Mouse (Mus musculus) embryo, embryonic 10 days (tissue): ENCODE results near the gene Tex10.

Experiments used
- DNase-seq: peaks from one replicate; pipeline ENCODE4 v3.0.0-alpha.2; 2015; ENCODE audit warnings: low spot score

Gene Tex10

DNA sequence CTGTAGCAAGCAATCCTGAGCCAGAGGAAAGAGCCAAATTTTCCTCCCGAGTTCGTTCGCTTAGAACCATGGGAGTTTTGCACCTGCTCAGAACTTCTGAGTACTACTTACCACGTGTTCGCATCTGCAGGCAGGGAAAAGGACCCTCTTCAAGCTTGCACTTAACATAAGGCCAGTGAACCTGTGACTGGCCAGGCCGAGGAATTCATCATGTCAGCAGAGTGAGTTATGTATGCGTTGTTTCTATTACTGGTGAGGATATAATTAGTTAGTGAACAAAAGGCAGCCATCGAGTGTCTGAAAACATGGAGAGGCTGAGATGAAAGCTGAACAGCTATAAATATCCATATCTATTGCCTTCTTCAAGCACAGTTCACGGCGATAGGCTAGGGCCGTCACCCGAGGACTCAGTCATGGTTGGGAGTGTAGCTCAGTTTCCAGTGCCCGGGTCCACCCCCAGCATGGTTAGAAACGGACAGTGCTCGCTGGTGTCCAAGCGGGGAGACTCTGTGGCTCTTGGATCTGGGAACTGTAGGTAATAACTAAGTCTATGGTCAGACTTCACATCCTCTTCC is 70.1 kb downstream of the Tex10 start:
- no peak for DNase-seq

DNA sequence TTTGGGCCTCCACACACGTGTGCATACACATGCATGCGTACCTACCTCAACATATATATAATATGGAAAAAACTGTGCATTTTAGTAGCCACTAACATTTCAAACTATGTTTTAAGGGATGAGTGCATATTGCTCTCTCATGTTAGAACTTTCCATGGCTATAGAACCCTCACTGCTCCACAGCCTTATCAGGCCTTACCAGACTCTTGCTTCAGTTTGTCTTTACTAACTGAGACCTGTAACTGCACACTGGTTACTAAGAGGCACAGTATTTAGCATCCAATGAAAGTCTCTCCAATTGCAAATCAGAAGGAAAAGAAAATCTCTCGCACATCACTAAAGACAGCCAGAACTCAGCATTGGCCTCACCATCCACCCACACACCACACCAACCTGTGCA is 76.3 kb downstream of the Tex10 start:
- DNase-seq: no peak

DNA sequence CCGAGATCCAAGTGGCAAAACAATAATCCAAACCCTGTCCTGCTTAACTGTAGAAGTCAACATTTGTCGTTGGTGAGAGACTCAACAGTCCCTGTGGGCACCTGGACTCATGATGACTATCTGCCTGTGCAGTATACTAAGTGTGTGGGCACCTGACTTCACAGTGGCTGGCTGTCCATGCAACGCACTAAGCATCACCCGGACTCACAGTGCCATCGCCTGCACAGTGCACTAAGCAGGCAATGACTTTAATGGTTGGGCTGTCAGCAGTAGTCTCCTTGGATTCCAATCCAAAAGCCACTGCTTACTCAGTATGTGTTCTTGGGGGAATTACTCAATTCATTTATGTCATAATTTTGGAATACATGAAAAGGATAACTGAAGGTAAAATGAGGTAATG is 90.8 kb downstream of the Tex10 start:
- no peak for DNase-seq

DNA sequence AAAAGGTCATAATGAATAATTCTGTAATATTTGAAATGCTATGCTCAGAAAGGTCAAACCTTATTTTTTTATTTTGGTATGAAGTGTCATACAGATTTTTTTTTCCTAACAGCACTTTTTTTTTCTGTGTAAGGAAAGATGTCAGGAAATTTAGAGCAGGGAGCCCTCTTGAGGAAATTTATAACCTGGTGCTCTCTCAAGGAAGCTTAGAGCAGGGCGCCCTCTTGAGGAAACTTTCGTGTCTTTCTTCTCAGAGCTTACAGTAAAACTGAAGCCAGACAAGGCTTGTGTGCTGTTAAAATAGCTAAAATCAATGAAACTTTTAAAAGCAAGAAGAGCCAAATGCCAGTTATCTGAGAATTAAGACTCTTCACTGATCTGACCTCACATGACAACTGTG is 92.3 kb downstream of the Tex10 start:
- DNase-seq: peak; percentile 85
